Mouse (Mus musculus) G1E (cell line): Measurements from ENCODE around the gene Rest. TPM values are rescaled to one million over a fixed set of nuclear protein-coding genes. Genes with fewer than 3 reads are reported as not detected.

ENCODE experiments used
- ATAC-seq: 2 replicates; pipeline ENCODE4 v1.8.0; 2016; ENCODE audit warnings: mild to moderate bottlenecking; ENCODE audit not compliant: insufficient number of reproducible peaks, poor library complexity, low FRiP score, severe bottlenecking; ENCODE audit errors: extremely low read depth
- DNase-seq: peaks from one replicate; pipeline ENCODE4 v3.0.0; 2012; ENCODE audit warnings: low spot score
- H3K27me3 ChIP-seq: 2 replicates; pipeline ENCODE4 v1.6.1; 2012; ENCODE audit warnings: mild to moderate bottlenecking, low read length, inconsistent platforms; ENCODE audit not compliant: insufficient read depth
- H3K36me3 ChIP-seq: replicated peaks from 2 replicates; pipeline ENCODE3; 2012; ENCODE audit warnings: mild to moderate bottlenecking, inconsistent platforms
- H3K4me1 ChIP-seq: 2 replicates; pipeline ENCODE4 v1.6.1; 2012; ENCODE audit warnings: low read depth, low read length, inconsistent platforms, mixed read lengths; ENCODE audit not compliant: insufficient read depth
- H3K4me3 ChIP-seq: 2 replicates; pipeline ENCODE4 v1.5.1; 2012; ENCODE audit warnings: low read depth, mild to moderate bottlenecking, inconsistent platforms, low read length, moderate library complexity, mixed read lengths
- H3K9me3 ChIP-seq: replicated peaks from 2 replicates; pipeline ENCODE4 v1.6.1; 2012; ENCODE audit warnings: inconsistent platforms
- CTCF ChIP-seq: IDR thresholded peaks from 2 replicates; pipeline ENCODE4 v1.5.1; 2012; ENCODE audit warnings: low read depth, low read length, inconsistent platforms, mixed read lengths
- GATA1 ChIP-seq: IDR thresholded peaks from 2 replicates; pipeline ENCODE4 v1.6.1; 2012; ENCODE audit warnings: borderline replicate concordance, low read length, inconsistent platforms, mixed read lengths
- GATA2 ChIP-seq: IDR thresholded peaks from 2 replicates; pipeline ENCODE4 v1.6.1; 2012; ENCODE audit warnings: low read depth, low read length, inconsistent platforms, borderline replicate concordance
- POLR2AphosphoS5 ChIP-seq: IDR thresholded peaks from 2 replicates; pipeline ENCODE4 v1.6.1; 2012; ENCODE audit warnings: low read depth, low read length, inconsistent platforms; ENCODE audit not compliant: insufficient replicate concordance
- TAL1 ChIP-seq: conservative IDR thresholded peaks from 2 replicates; pipeline ENCODE4 v1.6.1; 2012; ENCODE audit warnings: low read depth, low read length, inconsistent platforms, mixed read lengths
- polyA plus RNA-seq: library from polyadenylated mRNA; stranded (reverse); fragments of >175 nt; gene quantifications from 2 replicates; pipeline ENCODE4 v1.2.3, GENCODE M21; 2012
- total RNA-seq, 2 experiments: library from RNA; stranded (forward) in 1 of 2; stranded (reverse) in 1 of 2; fragments of 200-1000 nt in 1 of 2; fragments of >200 nt in 1 of 2; fragmentation: Nextera tagmentation in 1 of 2; gene quantifications; 2 replicates each; pipeline ENCODE4 v1.2.3; 2014 to 2017

Gene Rest
- total and polyA plus RNA-seq, 3 experiments: 8.3 to 52.1 (median 48.9) TPM

GRCm38 (mm10) chr5:77261137-77261536 lies 4.2 kb upstream of the Rest start:
- H3K27me3 ChIP-seq: peaks cover 9% of the 10 kb centered on the region

GRCm38 (mm10) chr5:77262105-77262504 lies 3.2 kb upstream of the Rest start:
- TF ChIP-seq CTCF (no peak), GATA1 (no peak), TAL1 (no peak), POLR2AphosphoS5 (no peak), GATA2 (no peak)
- Histone ChIP-seq H3K4me3 (no peak overlapping the region), H3K4me1 (peaks cover 4% of the 10 kb centered on the region), H3K36me3 (no peaks in the 10 kb centered on the region), H3K9me3 (no peaks in the 10 kb centered on the region), H3K27me3 (peaks cover 9% of the 10 kb centered on the region)
- ATAC-seq: no peak
- no peak for DNase-seq

More at GRCm38 (mm10) chr5:77261137-77261536, 4.2 kb upstream of the Rest start:
- no peaks in the 10 kb centered on the region for H3K36me3 ChIP-seq
- no peaks in the 10 kb centered on the region for H3K9me3 ChIP-seq
- DNase-seq (no peak), ATAC-seq (no peak)
- TF ChIP-seq GATA1 (no peak), GATA2 (no peak), TAL1 (no peak), CTCF (no peak), POLR2AphosphoS5 (no peak)
- H3K4me1 ChIP-seq: peaks cover 4% of the 10 kb centered on the region
- no peak overlapping the region for H3K4me3 ChIP-seq

DNA sequence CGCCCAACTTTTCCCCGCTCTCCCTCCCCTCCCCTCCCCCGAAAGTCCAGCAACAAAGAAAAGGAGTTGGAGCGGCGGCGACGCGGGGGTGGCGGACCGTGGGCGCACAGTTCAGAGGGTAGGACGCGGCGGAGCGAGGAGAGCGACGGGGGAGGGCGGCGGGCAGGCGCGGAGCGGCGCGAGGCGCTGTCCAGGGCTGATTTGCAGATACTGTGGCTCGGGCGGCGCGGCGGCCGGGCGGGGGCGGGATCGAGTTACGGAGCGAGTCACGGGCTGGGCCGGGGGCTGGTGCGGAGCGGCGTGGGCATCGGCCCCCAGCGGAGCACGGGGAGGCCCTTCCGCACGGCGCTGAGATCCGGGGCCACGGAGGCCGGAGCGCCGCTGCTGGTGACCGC lies 377 bp downstream of the Rest start:
- Histone ChIP-seq H3K27me3 (0 out of 2 replicates have a peak, but pooled peaks cover 3% of the 10 kb centered on the region), H3K36me3 (peaks cover 29% of the 10 kb centered on the region), H3K4me1 (peaks cover 27% of the 10 kb centered on the region), H3K4me3 (peak overlapping the region; percentile 88), H3K9me3 (peaks cover 4% of the 10 kb centered on the region)
- DNase-seq: peak; percentile 68
- 0 out of 2 replicates have a peak, but pooled peaks have one; percentile 18 for ATAC-seq
- TF ChIP-seq CTCF: no peak
- no peak for TF ChIP-seq GATA2
- TF ChIP-seq TAL1: no peak
- TF ChIP-seq GATA1: no peak
- TF ChIP-seq POLR2AphosphoS5: no peak

DNA sequence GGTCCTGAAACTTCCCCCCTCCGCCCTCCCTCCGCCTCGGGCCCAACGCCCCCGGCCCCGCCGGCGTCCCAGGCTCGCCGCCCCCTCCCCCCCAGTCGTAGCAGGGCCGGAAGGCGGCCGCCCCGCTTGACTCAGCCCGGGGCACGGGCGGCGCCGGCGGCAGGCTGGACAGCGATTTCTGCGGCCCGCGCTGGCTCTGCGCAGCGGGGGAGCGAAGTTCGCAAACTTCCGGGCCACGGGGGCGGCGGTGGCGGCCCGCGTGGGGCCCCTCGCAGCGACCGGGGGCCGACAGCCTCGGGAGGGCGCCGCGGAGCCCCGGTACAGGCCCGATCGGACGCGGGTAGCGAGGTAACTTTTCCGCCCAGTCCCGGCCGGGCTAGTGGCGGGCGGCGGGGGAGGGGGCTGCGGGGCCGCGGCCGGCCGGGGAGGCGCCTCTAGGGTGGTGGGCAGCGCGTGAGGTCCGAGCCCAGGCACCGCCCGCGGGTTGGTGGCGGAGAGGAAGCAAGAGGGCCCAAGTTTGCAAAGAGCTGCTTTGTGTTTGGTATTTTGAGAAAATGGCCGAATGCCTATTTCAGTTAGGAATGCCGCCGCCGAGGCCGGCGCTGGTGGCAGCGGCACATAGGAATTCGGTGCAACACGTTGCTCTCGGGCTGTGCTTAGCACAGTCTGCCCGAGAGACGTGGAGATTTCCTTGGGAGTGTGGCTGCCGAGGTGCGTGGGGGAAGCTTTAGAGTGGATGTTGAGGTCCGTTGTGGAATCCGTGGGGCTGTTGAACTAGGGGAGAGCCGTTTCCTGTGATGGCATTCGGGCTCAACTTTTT lies 985 bp downstream of the Rest start:
- TF ChIP-seq GATA2 (no peak), GATA1 (no peak), TAL1 (no peak), POLR2AphosphoS5 (no peak), CTCF (no peak)
- peaks cover 35% of the 10 kb centered on the region for H3K36me3 ChIP-seq
- ATAC-seq: no peak
- H3K4me1 ChIP-seq: peaks cover 32% of the 10 kb centered on the region
- peak; percentile 70 for DNase-seq
- H3K27me3 ChIP-seq: no peaks in the 10 kb centered on the region
- peak overlapping the region; percentile 88 for H3K4me3 ChIP-seq
- H3K9me3 ChIP-seq: peaks cover 4% of the 10 kb centered on the region

DNA sequence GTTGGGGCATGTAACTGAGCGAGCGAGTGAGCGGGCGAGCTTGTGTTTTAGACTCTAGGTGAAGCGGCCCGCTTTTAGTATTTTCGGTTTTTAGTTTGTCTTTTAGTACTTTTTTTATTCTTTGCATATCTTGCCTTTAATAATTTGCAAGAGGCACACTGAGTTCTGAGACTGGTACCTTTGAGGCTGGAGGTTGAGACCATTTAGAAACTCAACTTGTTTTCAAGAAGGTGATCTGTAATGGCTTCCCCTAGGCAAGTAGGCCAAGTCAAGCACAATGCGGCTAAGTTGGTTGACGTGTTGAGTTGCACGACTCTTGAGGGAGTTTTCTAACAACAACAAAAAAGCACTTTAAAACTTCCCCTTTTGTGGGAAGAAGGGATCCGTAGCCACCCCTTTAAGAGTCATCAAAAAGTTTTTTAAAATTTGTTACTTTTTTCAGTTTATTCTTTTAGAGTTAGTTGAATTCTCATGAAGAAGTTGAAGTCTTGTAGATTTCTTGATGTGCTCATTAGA lies 1.7 kb downstream of the Rest start:
- peaks cover 36% of the 10 kb centered on the region for H3K4me1 ChIP-seq
- peaks cover 39% of the 10 kb centered on the region for H3K36me3 ChIP-seq
- peak; percentile 35; the same call in 1 of the 2 replicates for ATAC-seq
- DNase-seq: peak; percentile 53
- peaks cover 4% of the 10 kb centered on the region for H3K9me3 ChIP-seq
- TF ChIP-seq GATA2: no peak
- no peak for TF ChIP-seq TAL1
- TF ChIP-seq CTCF: no peak
- TF ChIP-seq GATA1: no peak
- TF ChIP-seq POLR2AphosphoS5: no peak
- H3K27me3 ChIP-seq: no peaks in the 10 kb centered on the region
- H3K4me3 ChIP-seq: peak overlapping the region; percentile 88

- H3K4me3 ChIP-seq: no peak overlapping the region; the same call in 1 of the 2 replicates
Measured at GRCm38 (mm10) chr5:77267441-77267840, 2.1 kb downstream of the Rest start.

More at GRCm38 (mm10) chr5:77267441-77267840, 2.1 kb downstream of the Rest start:
- DNase-seq (no peak), ATAC-seq (no peak)
- Histone ChIP-seq H3K27me3 (no peaks in the 10 kb centered on the region), H3K36me3 (peaks cover 44% of the 10 kb centered on the region), H3K4me1 (peaks cover 41% of the 10 kb centered on the region), H3K9me3 (peaks cover 4% of the 10 kb centered on the region)
- no peak for TF ChIP-seq GATA2
- TF ChIP-seq GATA1: no peak
- TF ChIP-seq POLR2AphosphoS5: no peak
- TF ChIP-seq TAL1: no peak
- no peak for TF ChIP-seq CTCF
